Comparison of ENCODE assay signal across 8 mouse cellular contexts in genomic region chr7:118995007-118995406, GRCm38 (mm10). TPM values are rescaled to one million over a fixed set of nuclear protein-coding genes. Genes with fewer than 3 reads are reported as not detected.
DNase-seq lines count a peak whose midpoint lies in the region; ATAC-seq lines count a peak whose summit lies in the region.

Gene Gprc5b (minus strand): TSS chr7:118995211.

- no peaks in the 10 kb centered on the region for H3K9me3 ChIP-seq in hindbrain, embryonic 12.5 days (replicated peaks)

- 1% methylated on average over 41 of the region's 44 CpGs for WGBS in hindbrain, embryonic 12.5 days

- H3K4me2 ChIP-seq in hindbrain, embryonic 12.5 days (replicated peaks): peak within 1 kb of the TSS; percentile 84

- no peaks in the 10 kb centered on the region for H3K27me3 ChIP-seq in hindbrain, embryonic 12.5 days

- H3K9ac ChIP-seq in hindbrain, embryonic 12.5 days: peak within 1 kb of the TSS; percentile 85

- H3K27ac ChIP-seq in hindbrain, embryonic 12.5 days: peak within 1 kb of the TSS; percentile 88

- H3K4me1 ChIP-seq in hindbrain, embryonic 12.5 days: peaks cover 48% of the 10 kb centered on the region

- ATAC-seq in hindbrain, embryonic 12.5 days (ENCODE audit: low FRiP score): peak; percentile 87

- peak within 1 kb of the TSS; percentile 63 for H3K4me3 ChIP-seq in hindbrain, embryonic 12.5 days

- peak; percentile 94 for DNase-seq in Muller cell, postnatal 12 days (ENCODE audit: inconsistent ontology term)
- DNase-seq in cerebellum, adult 9-10 months: peak; percentile 85
- peak; percentile 66 to 82 for DNase-seq in frontal cortex, postnatal 10 days (ENCODE audit: low spot score in 2 of 2)
- DNase-seq in layer of hippocampus, postnatal 36 days: peak; percentile 80 to 83
- DNase-seq in lung, postnatal 4 days: peak; percentile 93 to 94
- DNase-seq in right cerebral cortex, adult 18-20 months: peak; percentile 81
- peak; percentile 69 for DNase-seq in urinary bladder, adult 2 months (ENCODE audit: low spot score)

- no peaks in the 10 kb centered on the region for H3K36me3 ChIP-seq in hindbrain, embryonic 12.5 days

RNA-seq across cellular contexts. Expression of gene Gprc5b, which starts in this region (rescaled TPM):
- polyA plus RNA-seq in hindbrain, embryonic 12.5 days (2016; fragmentation: Nextera tagmentation; extraction: Ambion mirVana): 12.9 and 13.2 TPM in 2 replicates
- total RNA-seq in layer of hippocampus, postnatal 36 days (2021): 100 to 1,000 TPM; 122 to 123 TPM
- polyA plus RNA-seq in urinary bladder, adult 2 months (2012; rRNA removed): 20.9 and 23.1 TPM in 2 replicates

Comparison
In these comparisons a context has a peak if more than half of its experiments do, and no peak if none do; other contexts are left out.
1. Peak in every context shown above with its lines: DNase-seq, ATAC-seq, H3K4me3 ChIP-seq and H3K27ac ChIP-seq.